ENCODE assay signal across 20 mouse cellular contexts in genomic region chr13:78656196-78656595, GRCm38 (mm10).
DNase-seq lines count a peak whose midpoint lies in the region; TF ChIP-seq lines count a peak whose summit lies in the region.
"Had no signal": no experiment of that assay in that cellular context is flagged by ENCODE, and none has a peak within 500 bp of the region (broad histone marks: within the 10 kb centered on the region; RNA-seq: fewer than 3 reads in every experiment).

No protein-coding gene starts in this region.

- no peak overlapping the region for H3K4me3 ChIP-seq in left cerebral cortex, adult 2 months
- H3K4me3 ChIP-seq: embryonic facial prominence, embryonic 10.5 days; embryonic facial prominence, embryonic 12.5 days; forebrain, embryonic 13.5 days; forebrain, embryonic 15.5 days had no signal

- no peak for TF ChIP-seq CTCF in left cerebral cortex, adult 2 months (IDR thresholded peaks at IDR 0.05)

- H3K27ac ChIP-seq in left cerebral cortex, adult 2 months: peak overlapping the region; percentile 65
- H3K27ac ChIP-seq: embryonic facial prominence, embryonic 10.5 days; embryonic facial prominence, embryonic 12.5 days; forebrain, embryonic 13.5 days; forebrain, embryonic 15.5 days had no signal

- intact Hi-C loops in left cerebral cortex, adult 2 months (cut with DNase I): loop anchor here (5.0 to 10.0 kb wide), 6 partner anchors 134 to 1959 kb away; no protein-coding TSS in a partner anchor

- DNase-seq in left cerebral cortex, adult 2 months (ENCODE audit: extremely low spot score in 1 of 2, low spot score in 2 of 2): no peak
- DNase-seq in left cerebral cortex, adult 11 months (ENCODE audit: low spot score): no peak
- DNase-seq in right cerebral cortex, adult 18-20 months: peak; percentile 33
- DNase-seq in right cerebral cortex, postnatal 14 days: no peak
- DNase-seq in brain, adult 2 months (ENCODE audit: low read depth, low spot score): peak; percentile 57
- no peak for DNase-seq in kidney, postnatal 36 days
- DNase-seq in adrenal gland, adult 2 months: no peak
- DNase-seq: adrenal gland, adult 8-10 months; adrenal gland, postnatal 14 days; adrenal gland, postnatal 36 days; cerebellum, adult 11-12 months; cerebellum, adult 2 months; cerebellum, adult 9-10 months; cerebellum, postnatal 10 days; cerebellum, postnatal 25 days; forebrain, postnatal 0 days had no signal

Comparison
In these comparisons a context has a peak if more than half of its experiments do, and no peak if none do; other contexts are left out.
1. DNase-seq: peak in right cerebral cortex, adult 18-20 months (single experiment) and brain, adult 2 months (single experiment); none in left cerebral cortex, adult 2 months (0 of 2), left cerebral cortex, adult 11 months (single experiment), right cerebral cortex, postnatal 14 days (single experiment), kidney, postnatal 36 days (0 of 2) and adrenal gland, adult 2 months (single experiment).